Mouse (Mus musculus) brain, embryonic 14.5 days (tissue): ENCODE data around the gene Cyth2.

Experiments
- CTCF ChIP-seq: fragments of 200-500 bp; IDR thresholded peaks from 2 replicates; pipeline ENCODE4 v1.5.1; 2012; ENCODE audit warnings: inconsistent platforms, mild to moderate bottlenecking, moderate library complexity, borderline replicate concordance; ENCODE audit not compliant: insufficient read depth, insufficient read length; ENCODE audit errors: extremely low read depth
- POLR2A ChIP-seq: fragments of 200-500 bp; IDR thresholded peaks from 2 replicates; pipeline ENCODE4 v1.6.1; 2012; ENCODE audit warnings: mild to moderate bottlenecking, inconsistent platforms, borderline replicate concordance; ENCODE audit not compliant: poor library complexity, insufficient read depth, insufficient read length, severe bottlenecking; ENCODE audit errors: extremely low read depth

DNA sequence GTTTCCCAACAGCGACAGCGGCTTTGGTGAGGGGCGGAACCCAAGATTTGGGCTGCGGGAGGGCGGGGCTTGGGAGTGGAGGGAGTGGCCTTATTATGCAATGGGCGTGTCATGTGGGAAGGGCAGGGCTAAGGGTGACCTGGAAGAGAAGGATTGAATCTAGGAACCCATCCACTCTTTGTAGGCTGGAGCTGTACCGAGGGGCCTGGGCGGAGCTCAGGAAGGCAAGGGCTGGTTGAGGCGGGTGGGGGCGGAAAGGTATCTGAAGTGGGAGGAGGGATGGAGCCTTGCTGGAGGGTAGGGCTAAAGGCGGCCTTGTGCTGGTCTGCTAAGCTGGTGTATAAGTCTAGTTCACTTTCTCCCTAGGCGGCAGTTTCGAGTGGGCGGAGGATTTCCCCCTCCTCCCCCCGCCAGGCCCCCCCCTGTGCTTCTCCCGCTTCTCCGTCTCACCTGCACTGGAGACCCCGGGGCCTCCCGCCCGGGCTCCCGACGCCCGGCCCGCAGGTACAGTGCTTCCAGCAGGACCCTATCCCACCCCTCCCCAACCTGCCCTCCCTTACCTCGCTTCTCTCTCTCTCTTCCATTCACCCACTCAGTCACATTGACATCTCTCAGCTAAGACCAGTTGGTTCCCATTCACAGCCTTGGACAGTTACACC is 13.7 kb downstream of the Cyth2 start:
- no peak for TF ChIP-seq CTCF
- no peak for TF ChIP-seq POLR2A
